Mouse (Mus musculus) ES-Bruce4 (cell line): ENCODE data around the gene Btbd7. TPM values are rescaled to one million over a fixed set of nuclear protein-coding genes. Genes with fewer than 3 reads are reported as not detected.

Experiments
- H3K27ac ChIP-seq: 2 replicates; pipeline ENCODE4 v1.5.1; 2012; ENCODE audit warnings: low read length, inconsistent platforms; ENCODE audit not compliant: insufficient read depth
- H3K27me3 ChIP-seq: 2 replicates; pipeline ENCODE4 v1.6.1; 2012; ENCODE audit warnings: mild to moderate bottlenecking, low read length, inconsistent platforms; ENCODE audit not compliant: control insufficient read depth, poor library complexity, insufficient read depth, severe bottlenecking
- H3K36me3 ChIP-seq: 2 replicates; pipeline ENCODE4 v1.6.1; 2012; ENCODE audit warnings: inconsistent platforms, mild to moderate bottlenecking, low read length, moderate library complexity; ENCODE audit not compliant: control insufficient read depth, poor library complexity, insufficient read depth, severe bottlenecking
- H3K4me1 ChIP-seq: one replicate; pipeline ENCODE4 v1.8.1; 2011; ENCODE audit warnings: low read length; ENCODE audit not compliant: control insufficient read depth, insufficient read depth
- H3K4me3 ChIP-seq: 2 replicates; pipeline ENCODE4 v1.5.1; 2011; ENCODE audit warnings: low read depth, mild to moderate bottlenecking, low read length
- H3K9ac ChIP-seq: 2 replicates; pipeline ENCODE4 v1.6.1; 2012; ENCODE audit warnings: low read depth, mild to moderate bottlenecking, inconsistent platforms; ENCODE audit not compliant: poor library complexity, severe bottlenecking
- H3K9me3 ChIP-seq: replicated peaks from 2 replicates; pipeline ENCODE4 v1.6.1; 2012; ENCODE audit warnings: mild to moderate bottlenecking, low read length, inconsistent platforms; ENCODE audit not compliant: control insufficient read depth, poor library complexity, insufficient read depth, severe bottlenecking
- CTCF ChIP-seq: IDR thresholded peaks from one replicate; pipeline ENCODE4 v1.8.1; 2011; ENCODE audit warnings: low read depth, low read length
- EP300 ChIP-seq: IDR thresholded peaks from 2 replicates; pipeline ENCODE4 v1.6.1; 2011; ENCODE audit warnings: low read depth, low read length; ENCODE audit not compliant: insufficient read depth
- POLR2A ChIP-seq: IDR thresholded peaks from one replicate; pipeline ENCODE4 v1.8.1; 2011; ENCODE audit warnings: low read length; ENCODE audit not compliant: insufficient read depth
- polyA plus RNA-seq: library from polyadenylated mRNA; stranded (reverse); fragments of >200 nt; gene quantifications from 2 replicates; pipeline ENCODE4 v1.2.4, GENCODE M21; 2011; ENCODE audit warnings: low read depth; ENCODE audit not compliant: missing spikeins, insufficient read depth, insufficient read length

Gene Btbd7
- polyA plus RNA-seq, 1 experiment, result 35.5 TPM

DNA sequence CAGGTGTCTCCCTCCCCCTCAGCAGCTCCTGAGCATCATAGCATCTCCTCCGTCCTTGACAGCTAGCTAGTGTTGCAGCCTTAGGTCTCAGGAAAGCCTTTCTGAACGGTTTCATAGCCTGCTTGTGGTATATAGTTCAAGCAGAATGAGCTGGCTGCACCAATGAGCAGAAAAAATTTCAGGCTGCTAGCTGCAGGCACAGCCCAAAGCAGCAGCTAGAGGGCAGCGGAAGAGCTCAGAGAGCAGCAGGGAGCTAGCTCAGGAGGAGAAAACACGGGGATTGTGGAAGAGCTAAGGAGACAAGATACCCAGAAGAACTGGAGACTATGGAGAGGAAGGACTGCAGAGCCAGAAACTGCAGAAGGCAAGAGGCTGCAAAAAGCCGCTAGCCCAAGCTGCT is 7.5 kb upstream of the Btbd7 start:
- Histone ChIP-seq H3K4me1 (no peaks in the 10 kb centered on the region), H3K27ac (no peak overlapping the region), H3K27me3 (no peaks in the 10 kb centered on the region), H3K9ac (no peak overlapping the region), H3K9me3 (no peaks in the 10 kb centered on the region), H3K4me3 (no peak overlapping the region), H3K36me3 (no peaks in the 10 kb centered on the region)
- TF ChIP-seq CTCF (peak; percentile 77), EP300 (no peak)

DNA sequence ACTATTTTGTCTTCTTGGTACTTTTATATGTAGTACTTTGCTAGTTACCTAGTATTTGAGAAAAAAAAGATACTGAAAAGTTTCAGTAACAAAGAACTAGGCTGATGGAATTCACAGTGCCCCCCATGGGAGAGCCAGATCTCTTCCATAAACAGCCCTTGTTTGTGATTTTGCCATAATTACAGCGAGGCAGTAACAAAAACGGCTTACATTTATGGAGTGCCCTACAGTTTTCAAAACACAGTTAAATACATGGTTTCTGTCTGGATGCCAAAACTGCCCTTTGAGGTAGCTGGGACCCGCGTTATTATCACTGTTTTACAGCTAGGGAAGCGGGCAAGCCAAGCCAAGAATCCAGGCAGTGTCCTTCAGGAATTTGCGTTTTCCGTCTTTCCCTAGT is 630 bp upstream of the Btbd7 start:
- H3K9me3 ChIP-seq, result no peaks in the 10 kb centered on the region

DNA sequence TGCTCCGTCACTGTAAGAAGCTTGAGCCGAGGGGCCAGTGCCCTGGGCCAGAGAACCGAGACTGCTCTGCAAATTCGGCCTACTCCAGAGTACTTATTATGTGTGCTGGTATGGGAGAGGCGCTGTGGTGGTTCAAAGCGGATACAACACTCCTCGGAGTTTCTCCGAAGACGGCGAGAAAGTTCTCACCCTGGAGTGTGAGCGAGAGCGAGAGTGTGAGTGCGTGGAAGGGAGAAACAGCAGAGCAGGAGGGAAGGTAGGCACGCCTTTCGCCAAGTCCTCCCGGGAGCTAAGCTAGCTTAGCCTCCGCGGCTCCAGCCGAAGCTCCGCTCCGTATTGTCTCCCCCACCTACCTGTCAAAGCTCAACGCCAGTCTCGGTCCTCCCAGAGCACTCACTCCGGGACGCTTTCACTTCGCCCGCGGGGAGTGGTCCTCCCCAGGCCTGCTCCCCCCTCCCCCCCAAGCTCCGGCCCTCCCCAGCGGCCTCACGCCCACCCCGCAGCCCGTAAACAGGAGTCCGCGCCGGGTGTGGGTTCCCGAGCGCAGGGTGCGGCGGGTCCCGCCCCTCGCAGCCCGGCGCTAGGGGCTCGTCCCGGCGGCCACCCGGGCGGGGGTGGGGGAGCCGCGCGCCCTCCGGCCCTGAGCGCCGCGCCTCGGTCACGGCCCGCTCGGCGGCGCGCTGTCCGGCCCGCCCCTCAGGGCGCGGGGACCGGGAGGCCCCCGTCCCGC is 805 bp downstream of the Btbd7 start:
- Histone ChIP-seq H3K27me3 (no peaks in the 10 kb centered on the region), H3K4me1 (peaks cover 2% of the 10 kb centered on the region), H3K36me3 (no peaks in the 10 kb centered on the region), H3K9me3 (no peaks in the 10 kb centered on the region), H3K4me3 (peak overlapping the region; percentile 85), H3K9ac (peak overlapping the region; percentile 94), H3K27ac (no peak overlapping the region)
- TF ChIP-seq EP300, result no peak
- no peak for TF ChIP-seq CTCF
- no peak for TF ChIP-seq POLR2A

More for the DNA sequence above, 630 bp upstream of the Btbd7 start:
- no peak for TF ChIP-seq CTCF
- no peak for TF ChIP-seq POLR2A
- no peak for TF ChIP-seq EP300
- Histone ChIP-seq H3K9ac (peak overlapping the region; percentile 53; the same call in 1 of the 2 replicates), H3K36me3 (no peaks in the 10 kb centered on the region), H3K27me3 (no peaks in the 10 kb centered on the region), H3K4me3 (no peak overlapping the region), H3K27ac (no peak overlapping the region), H3K4me1 (peaks cover 2% of the 10 kb centered on the region)

DNA sequence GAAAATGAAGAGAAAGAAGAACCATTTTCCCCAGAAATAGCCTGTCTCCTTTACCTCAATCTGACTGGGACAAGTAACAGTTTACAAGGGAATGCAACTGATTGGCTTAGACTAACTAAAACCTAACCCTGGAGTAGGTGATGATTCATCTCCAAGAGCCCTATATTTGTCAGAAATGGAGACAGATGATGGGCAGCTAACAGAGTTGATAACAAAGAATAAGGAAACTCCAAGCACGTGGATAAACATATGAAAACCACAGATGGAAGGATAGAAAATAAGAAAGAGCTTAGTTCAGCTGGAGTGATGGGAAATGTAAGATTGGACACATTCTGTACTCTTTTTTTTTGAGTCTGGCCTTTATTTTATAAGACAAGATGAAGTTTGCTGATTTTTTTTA is 7.7 kb downstream of the Btbd7 start:
- H3K36me3 ChIP-seq, result no peaks in the 10 kb centered on the region
- TF ChIP-seq POLR2A (no peak), CTCF (no peak), EP300 (no peak)
- H3K9ac ChIP-seq, result no peak overlapping the region
- no peaks in the 10 kb centered on the region for H3K27me3 ChIP-seq
- no peak overlapping the region for H3K4me3 ChIP-seq
- H3K27ac ChIP-seq, result no peak overlapping the region
- H3K4me1 ChIP-seq, result no peaks in the 10 kb centered on the region
- no peaks in the 10 kb centered on the region for H3K9me3 ChIP-seq

DNA sequence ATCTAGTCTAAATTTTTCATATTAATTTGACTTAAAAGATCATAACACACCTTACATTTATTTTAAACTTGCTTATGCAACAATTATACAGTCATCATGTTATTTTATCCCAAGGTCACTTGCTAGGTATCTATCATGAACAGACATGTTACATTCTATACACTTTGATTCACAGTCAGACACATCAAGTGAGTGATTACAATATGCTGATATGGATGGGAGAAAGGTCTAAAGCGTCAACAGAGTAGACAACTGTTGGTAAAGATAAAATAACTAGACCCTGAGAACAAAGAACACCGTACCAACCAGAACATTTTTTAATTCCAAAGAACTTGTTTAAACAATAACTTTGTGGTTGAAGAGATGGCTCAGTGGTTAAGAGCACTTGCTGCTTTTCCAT is 8.5 kb downstream of the Btbd7 start:
- no peak overlapping the region for H3K9ac ChIP-seq
- H3K4me1 ChIP-seq, result no peaks in the 10 kb centered on the region
- H3K36me3 ChIP-seq, result no peaks in the 10 kb centered on the region
- no peak overlapping the region for H3K27ac ChIP-seq
- TF ChIP-seq POLR2A (no peak), CTCF (no peak), EP300 (no peak)
- H3K27me3 ChIP-seq, result no peaks in the 10 kb centered on the region
- no peak overlapping the region for H3K4me3 ChIP-seq
- no peaks in the 10 kb centered on the region for H3K9me3 ChIP-seq

DNA sequence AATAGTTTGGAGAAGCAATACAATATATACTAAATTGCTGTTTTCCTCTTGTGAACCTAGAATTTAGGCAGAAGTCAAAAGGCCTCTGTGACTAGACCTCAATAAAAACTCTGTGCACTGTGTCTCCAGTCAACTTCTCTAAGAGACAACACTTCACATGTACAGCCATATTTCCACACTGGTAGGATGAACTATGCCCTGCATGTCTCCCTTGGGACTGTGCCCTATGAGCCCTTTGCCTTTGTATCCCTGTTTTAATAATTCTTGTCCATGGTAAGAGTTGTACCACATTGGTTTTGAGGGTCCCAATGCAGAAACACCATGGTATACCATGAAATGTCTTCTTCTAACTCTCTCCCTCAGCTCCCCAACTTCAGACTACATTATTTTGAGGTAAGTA is 17.5 kb downstream of the Btbd7 start:
- no peaks in the 10 kb centered on the region; the same call in 1 of the 2 replicates for H3K36me3 ChIP-seq
- no peak overlapping the region for H3K9ac ChIP-seq
- no peak overlapping the region for H3K27ac ChIP-seq
- no peak overlapping the region for H3K4me3 ChIP-seq
- no peaks in the 10 kb centered on the region for H3K27me3 ChIP-seq
- TF ChIP-seq POLR2A (no peak), CTCF (no peak), EP300 (no peak)
- 0 out of 2 replicates have a peak, but pooled peaks cover under 1% of the 10 kb centered on the region for H3K9me3 ChIP-seq
- H3K4me1 ChIP-seq, result no peaks in the 10 kb centered on the region
